Mouse (Mus musculus): ENCODE results near the gene Herpud1. TPM values are rescaled to one million over a fixed set of nuclear protein-coding genes. Genes with fewer than 3 reads are reported as not detected.
"Not testable (repeated sequence)": the region's sequence is repeated elsewhere in the genome, so short reads cannot be mapped to it uniquely, and the experiment has no call there.

Gene Herpud1
- total and polyA plus RNA-seq, 3 experiments, result 99.0 to 188 (median 141) TPM

DNA sequence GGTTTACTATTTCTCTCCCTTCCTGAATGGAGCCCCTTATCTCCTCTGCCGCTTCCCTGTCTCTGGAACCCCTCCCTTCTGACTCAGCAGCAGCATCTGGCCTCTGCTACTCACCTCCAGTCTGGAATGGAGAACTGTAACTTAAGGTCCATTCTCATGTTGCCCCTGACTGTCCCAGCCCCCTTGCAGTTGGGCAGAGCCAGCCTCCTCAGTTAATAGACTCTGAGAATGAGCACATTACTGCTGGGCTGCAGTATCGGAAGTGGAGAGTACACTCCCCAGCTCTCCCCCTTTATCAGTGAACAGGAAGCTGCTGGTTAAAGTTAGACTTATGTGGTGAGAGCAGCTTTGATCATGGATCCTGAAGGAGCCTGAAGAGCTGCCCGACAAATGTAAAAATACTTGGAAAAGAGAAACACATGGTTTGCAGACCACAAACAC is 10.7 kb upstream of the Herpud1 start:
- no peak for DNase-seq

DNA sequence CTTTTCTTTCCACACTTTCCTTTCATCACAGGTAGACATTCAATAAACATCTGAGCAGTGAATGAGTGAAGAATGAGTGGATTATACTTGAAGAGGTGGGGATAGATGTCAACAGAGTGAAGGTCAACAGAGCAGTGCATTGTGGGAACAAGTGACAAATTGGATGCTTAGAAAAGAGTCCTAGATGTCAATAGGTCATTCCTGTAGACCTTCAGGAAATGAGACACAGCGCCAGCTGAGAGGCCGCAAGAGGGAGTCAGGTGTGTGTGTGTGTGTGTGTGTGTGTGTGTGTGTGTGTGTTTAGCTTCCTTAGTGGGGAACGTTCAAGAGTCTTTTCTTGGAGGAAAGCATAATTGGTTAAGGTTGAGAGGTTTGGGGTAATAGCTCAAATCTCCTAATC is 10.1 kb upstream of the Herpud1 start:
- no peak for DNase-seq

DNA sequence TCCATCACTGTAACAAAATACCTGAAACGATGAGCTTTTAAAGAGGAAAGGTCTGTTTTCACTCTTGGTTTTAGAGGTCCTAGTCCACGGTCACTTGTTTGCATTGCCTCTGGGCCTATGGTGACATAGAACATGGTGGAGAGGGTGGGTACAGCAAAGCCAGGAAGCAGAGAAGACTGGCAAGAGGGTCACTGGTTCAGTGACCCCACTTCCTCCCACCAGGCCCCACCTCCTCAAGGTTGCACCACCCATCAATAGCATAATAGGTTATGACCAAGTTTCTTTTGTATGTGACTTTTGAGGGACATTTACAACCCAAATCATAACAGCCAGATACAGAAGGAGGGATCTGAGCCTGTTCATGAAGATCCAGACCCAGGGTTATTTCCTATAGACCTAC is 9.7 kb upstream of the Herpud1 start:
- DNase-seq, result no peak

- no peak for DNase-seq
Measured at GRCm38 (mm10) chr8:94377031-94377430, 9.2 kb upstream of the Herpud1 start.

- peak; percentile 52 for DNase-seq
Measured at GRCm38 (mm10) chr8:94377714-94378205, 8.5 kb upstream of the Herpud1 start.

DNA sequence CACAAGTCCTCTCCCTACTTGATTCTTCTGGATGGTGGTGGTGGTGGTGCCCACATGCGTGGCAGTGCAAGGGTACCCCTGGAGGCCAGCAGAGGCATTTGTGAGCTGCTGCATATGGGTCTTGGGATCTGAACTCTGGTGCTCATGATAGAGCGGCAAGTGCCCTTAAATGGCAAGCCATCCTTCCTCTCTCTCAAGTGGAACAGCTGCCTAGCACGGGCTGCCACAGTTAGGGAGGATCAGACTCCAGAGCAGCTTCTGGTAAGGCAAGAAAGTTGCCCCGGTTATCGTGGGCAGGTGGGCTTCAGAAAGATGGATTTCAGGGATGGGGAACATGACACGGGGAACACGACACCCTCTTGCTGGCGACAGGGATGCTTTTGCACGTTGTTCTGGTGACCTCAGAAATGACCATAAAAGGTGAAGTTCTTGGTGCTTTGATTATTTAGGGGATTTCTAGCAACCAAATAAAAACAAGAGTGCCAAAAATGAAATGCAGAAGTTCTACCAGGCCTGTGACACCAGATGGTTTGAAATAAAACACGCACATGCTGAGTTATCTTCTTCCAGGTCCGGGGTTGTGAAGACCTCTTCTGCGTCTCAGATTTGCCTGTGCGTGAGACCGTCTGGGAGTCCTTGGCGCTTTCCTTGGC is 7.3 kb upstream of the Herpud1 start:
- DNase-seq, result no peak

GRCm38 (mm10) chr8:94379686-94380085 is 6.6 kb upstream of the Herpud1 start:
- no peak for DNase-seq

- DNase-seq, result no peak
Measured at GRCm38 (mm10) chr8:94384166-94384565, 2.1 kb upstream of the Herpud1 start.

- DNase-seq, result no peak
Measured at GRCm38 (mm10) chr8:94385506-94386213, 578 bp upstream of the Herpud1 start.

- DNase-seq, result peak; percentile 92
Measured at GRCm38 (mm10) chr8:94387027-94387684, 918 bp downstream of the Herpud1 start.

DNA sequence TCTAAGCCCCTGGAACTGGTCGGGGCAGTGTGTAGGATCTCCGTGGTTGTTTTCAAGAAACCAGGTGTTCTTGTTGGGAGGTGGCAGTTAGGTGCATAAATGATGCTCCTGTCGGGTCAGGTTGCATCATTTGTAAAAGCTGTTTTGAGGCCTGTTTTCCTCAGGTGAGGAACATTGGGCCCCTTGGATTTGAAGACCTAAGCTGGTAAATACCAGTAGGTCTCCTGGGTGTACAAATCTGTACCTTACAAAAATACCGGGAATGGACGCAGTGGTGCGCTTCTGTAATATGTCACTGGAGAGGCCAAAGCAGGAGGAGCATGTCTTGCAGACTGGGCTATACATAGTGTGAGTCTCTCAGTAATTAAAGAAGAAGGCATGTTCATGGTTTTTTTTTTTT is 1.5 kb downstream of the Herpud1 start:
- DNase-seq, result no peak

GRCm38 (mm10) chr8:94389531-94389930 is 3.3 kb downstream of the Herpud1 start:
- DNase-seq, result no peak

- no peak for DNase-seq
Measured at GRCm38 (mm10) chr8:94390429-94390828, 4.2 kb downstream of the Herpud1 start.

DNA sequence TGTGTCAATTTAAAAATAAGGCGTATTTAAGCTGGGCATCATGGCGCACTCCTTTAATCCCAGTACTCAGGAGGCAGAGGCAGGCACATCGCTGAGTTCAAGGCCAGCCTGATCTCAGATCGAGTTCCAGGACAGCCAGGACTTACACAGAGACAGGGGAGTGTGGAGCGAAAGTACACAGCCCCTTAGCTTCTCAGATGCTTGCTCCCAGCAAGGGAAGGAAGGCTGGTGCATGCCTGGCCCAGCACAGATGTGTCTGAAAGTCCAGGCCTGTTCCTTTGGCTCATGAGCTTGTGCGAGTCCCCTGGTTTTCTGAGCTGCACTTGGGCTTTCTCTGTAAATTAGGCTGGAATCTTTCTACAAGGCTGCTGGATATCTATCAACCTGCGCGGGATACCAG is 4.7 kb downstream of the Herpud1 start:
- DNase-seq, result no peak

- DNase-seq, result peak; percentile 50
Measured at GRCm38 (mm10) chr8:94392147-94392546, 5.9 kb downstream of the Herpud1 start.

DNA sequence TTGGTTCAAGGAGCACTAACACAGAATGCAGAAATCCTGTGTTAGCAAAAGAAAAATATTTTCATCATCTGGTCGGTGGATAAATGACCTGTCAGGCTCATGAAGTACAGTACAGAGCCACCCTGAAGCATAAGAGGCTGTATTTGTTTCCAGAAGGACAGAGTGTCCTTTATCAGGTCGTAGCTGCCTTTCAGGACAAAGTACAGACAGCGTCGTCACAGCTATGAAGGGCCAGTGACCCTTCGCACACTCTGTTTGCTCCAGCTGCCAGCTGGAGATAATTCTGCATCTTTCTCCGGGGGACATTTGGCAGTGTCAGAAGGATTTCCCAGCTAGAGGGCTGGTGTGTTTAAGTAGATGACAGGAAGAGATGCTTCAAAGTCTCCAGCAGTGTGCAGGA is 6.4 kb downstream of the Herpud1 start:
- no peak for DNase-seq

GRCm38 (mm10) chr8:94395851-94396540 is 9.8 kb downstream of the Herpud1 start:
- no peak for DNase-seq

GRCm38 (mm10) chr8:94396964-94397657 is 10.9 kb downstream of the Herpud1 start:
- DNase-seq, result peak; percentile 60

- DNase-seq, result no peak
Measured at GRCm38 (mm10) chr8:94398587-94398986, 12.3 kb downstream of the Herpud1 start.

GRCm38 (mm10) chr8:94399361-94399953 is 13.2 kb downstream of the Herpud1 start:
- DNase-seq, result no peak

DNA sequence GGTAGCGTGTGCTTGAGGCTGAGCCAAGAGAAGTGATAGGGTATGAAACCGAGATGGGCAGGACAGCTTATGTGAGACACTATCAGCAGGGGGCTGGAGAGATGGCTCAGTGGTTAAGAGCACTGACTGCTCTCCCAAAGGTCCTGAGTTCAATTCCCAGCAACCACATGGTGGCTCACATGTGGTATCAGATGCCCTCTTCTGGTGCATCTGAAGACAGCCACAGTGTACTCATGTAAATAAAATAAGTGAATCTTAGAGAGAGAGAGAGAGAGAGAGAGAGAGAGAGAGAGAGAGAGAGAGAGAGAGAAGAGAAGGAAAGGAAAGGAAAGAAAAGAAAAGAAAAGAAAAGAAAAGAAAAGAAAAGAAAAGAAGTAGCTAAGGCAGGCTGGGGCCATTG is 13.7 kb downstream of the Herpud1 start:
- not testable (repeated sequence) for DNase-seq
